Mouse (Mus musculus) kidney, embryonic 16.5 days (tissue): ENCODE results near the gene Pak1ip1. TPM values are rescaled to one million over a fixed set of nuclear protein-coding genes. Genes with fewer than 3 reads are reported as not detected.

Experiments
- ATAC-seq: fragments of 200-750 bp; cut with Nextera tagmentation; 2 replicates; pipeline ENCODE4 v1.8.0; 2017; ENCODE audit warnings: moderate TSS enrichment; ENCODE audit not compliant: low FRiP score, low TSS enrichment
- H3K27ac ChIP-seq: fragments of 300-500 bp; sonication (generic); 2 replicates; pipeline ENCODE4 v1.5.1; 2014; ENCODE audit warnings: low read length
- H3K27me3 ChIP-seq: fragments of 300-500 bp; sonication (generic); 2 replicates; pipeline ENCODE4 v1.6.1; 2014; ENCODE audit warnings: low read length, control low read depth, mixed read lengths; ENCODE audit not compliant: insufficient read depth
- H3K36me3 ChIP-seq: fragments of 300-500 bp; sonication (generic); 2 replicates; pipeline ENCODE4 v1.6.1; 2014; ENCODE audit warnings: low read length, control low read depth, mixed read lengths; ENCODE audit not compliant: insufficient read depth
- H3K4me1 ChIP-seq: fragments of 300-500 bp; sonication (generic); 2 replicates; pipeline ENCODE4 v1.6.1; 2014; ENCODE audit warnings: low read length, control low read depth, mixed read lengths; ENCODE audit not compliant: insufficient read depth
- H3K4me2 ChIP-seq: fragments of 300-500 bp; sonication (generic); replicated peaks from 2 replicates; pipeline ENCODE4 v1.6.1; 2014; ENCODE audit warnings: low read depth, low read length
- H3K4me3 ChIP-seq: fragments of 300-500 bp; sonication (generic); 2 replicates; pipeline ENCODE4 v1.5.1; 2014; ENCODE audit warnings: mild to moderate bottlenecking, low read length
- H3K9ac ChIP-seq: fragments of 300-500 bp; sonication (generic); replicated peaks from 2 replicates; pipeline ENCODE4 v1.6.1; 2014; ENCODE audit warnings: low read length
- H3K9me3 ChIP-seq: fragments of 300-500 bp; sonication (generic); 2 replicates; pipeline ENCODE4 v1.6.1; 2016; ENCODE audit warnings: low read length, control low read depth
- WGBS: fragments of 180-500 bp; shearing (Covaris S2); extraction: QIAGEN DNeasy Blood & Tissue Kit; methylation state at CpG from one replicate; pipeline ENCODE4 v1.1.7; 2014; 5-methylcytosine and 5-hydroxymethylcytosine counted together
- polyA plus RNA-seq: library from polyadenylated mRNA; unstranded; fragments of >200 nt; fragmentation: Nextera tagmentation; extraction: Ambion mirVana; gene quantifications from 2 replicates; pipeline ENCODE4 v1.2.1, GENCODE M21; 2015

The Pak1ip1 gene
- 68.5 and 69.2 TPM in 2 replicates for polyA plus RNA-seq

GRCm38 (mm10) chr13:41000926-41001639, at the start of gene Pak1ip1:
Gene Pak1ip1, plus strand, starts transcription at chr13:41001023.
- peak within 1 kb of the TSS; percentile 99 for H3K27ac ChIP-seq
- H3K36me3 ChIP-seq, result peaks cover 11% of the 10 kb centered on the region
- peak within 1 kb of the TSS; percentile 77 for H3K4me2 ChIP-seq
- no peaks in the 10 kb centered on the region for H3K9me3 ChIP-seq
- ATAC-seq, result peak; percentile 97
- under 1% methylated on average over 58 of the region's 58 CpGs for WGBS
- no peaks in the 10 kb centered on the region for H3K27me3 ChIP-seq
- H3K4me1 ChIP-seq, result peaks cover 16% of the 10 kb centered on the region; the same call in 1 of the 2 replicates
- peak within 1 kb of the TSS; percentile 86 for H3K4me3 ChIP-seq
- H3K9ac ChIP-seq, result peak within 1 kb of the TSS; percentile 90

- no peak for ATAC-seq
- H3K9ac ChIP-seq, result no peak overlapping the region
- H3K9me3 ChIP-seq, result no peaks in the 10 kb centered on the region
- H3K4me1 ChIP-seq, result no peaks in the 10 kb centered on the region
- 78% methylated on average over 10 of the region's 10 CpGs for WGBS
- H3K4me2 ChIP-seq, result no peak overlapping the region
- no peak overlapping the region for H3K27ac ChIP-seq
- no peaks in the 10 kb centered on the region for H3K27me3 ChIP-seq
- no peak overlapping the region for H3K4me3 ChIP-seq
- H3K36me3 ChIP-seq, result no peaks in the 10 kb centered on the region
These were observed 49.3 kb upstream of the Pak1ip1 start for GRCm38 (mm10) chr13:40951386-40951976.

- ATAC-seq, result no peak
These were observed 47.6 kb upstream of the Pak1ip1 start for GRCm38 (mm10) chr13:40953231-40953630.

GRCm38 (mm10) chr13:40955773-40956172, 45.0 kb upstream of the Pak1ip1 start:
- 90% methylated on average over 7 of the region's 7 CpGs for WGBS
- no peak overlapping the region for H3K4me2 ChIP-seq
- H3K27me3 ChIP-seq, result no peaks in the 10 kb centered on the region
- ATAC-seq, result no peak
- H3K27ac ChIP-seq, result no peak overlapping the region
- H3K4me3 ChIP-seq, result no peak overlapping the region
- H3K36me3 ChIP-seq, result peaks cover 4% of the 10 kb centered on the region; the same call in 1 of the 2 replicates
- no peaks in the 10 kb centered on the region for H3K9me3 ChIP-seq
- no peaks in the 10 kb centered on the region for H3K4me1 ChIP-seq
- H3K9ac ChIP-seq, result no peak overlapping the region

More at GRCm38 (mm10) chr13:40953231-40953630, 47.6 kb upstream of the Pak1ip1 start:
- Histone ChIP-seq H3K4me2 (no peak overlapping the region), H3K36me3 (peaks cover 2% of the 10 kb centered on the region; the same call in 1 of the 2 replicates), H3K4me3 (no peak overlapping the region), H3K27ac (no peak overlapping the region), H3K27me3 (no peaks in the 10 kb centered on the region), H3K4me1 (no peaks in the 10 kb centered on the region), H3K9me3 (no peaks in the 10 kb centered on the region), H3K9ac (no peak overlapping the region)
- WGBS, result 65% methylated on average over 6 of the region's 6 CpGs

- Histone ChIP-seq H3K36me3 (no peaks in the 10 kb centered on the region), H3K27ac (no peak overlapping the region), H3K4me1 (no peaks in the 10 kb centered on the region), H3K9ac (no peak overlapping the region), H3K9me3 (no peaks in the 10 kb centered on the region), H3K27me3 (no peaks in the 10 kb centered on the region), H3K4me2 (no peak overlapping the region), H3K4me3 (no peak overlapping the region)
- WGBS, result 92% methylated on average over 10 of the region's 10 CpGs
- ATAC-seq, result no peak
These were observed 33.2 kb upstream of the Pak1ip1 start for GRCm38 (mm10) chr13:40967609-40968008.

- no peak overlapping the region for H3K4me3 ChIP-seq
- no peak overlapping the region for H3K4me2 ChIP-seq
- no peaks in the 10 kb centered on the region for H3K9me3 ChIP-seq
- no peaks in the 10 kb centered on the region for H3K4me1 ChIP-seq
- ATAC-seq, result no peak
- H3K36me3 ChIP-seq, result no peaks in the 10 kb centered on the region
- no peak overlapping the region for H3K9ac ChIP-seq
- no peak overlapping the region for H3K27ac ChIP-seq
- WGBS, result 49% methylated on average over 5 of the region's 5 CpGs
- H3K27me3 ChIP-seq, result no peaks in the 10 kb centered on the region
These were observed 32.3 kb upstream of the Pak1ip1 start for GRCm38 (mm10) chr13:40968564-40968963.

GRCm38 (mm10) chr13:40969761-40970390, 30.9 kb upstream of the Pak1ip1 start:
- 85% methylated on average over 4 of the region's 4 CpGs for WGBS
- H3K36me3 ChIP-seq, result no peaks in the 10 kb centered on the region
- H3K27ac ChIP-seq, result no peak overlapping the region
- ATAC-seq, result no peak
- no peaks in the 10 kb centered on the region for H3K4me1 ChIP-seq
- H3K4me2 ChIP-seq, result no peak overlapping the region
- H3K9ac ChIP-seq, result no peak overlapping the region
- no peaks in the 10 kb centered on the region for H3K9me3 ChIP-seq
- no peak overlapping the region for H3K4me3 ChIP-seq
- no peaks in the 10 kb centered on the region for H3K27me3 ChIP-seq

- Histone ChIP-seq H3K36me3 (no peaks in the 10 kb centered on the region), H3K9me3 (no peaks in the 10 kb centered on the region), H3K4me2 (no peak overlapping the region), H3K27ac (no peak overlapping the region), H3K4me3 (no peak overlapping the region), H3K9ac (no peak overlapping the region), H3K4me1 (no peaks in the 10 kb centered on the region), H3K27me3 (no peaks in the 10 kb centered on the region)
- ATAC-seq, result no peak
- WGBS, result 83% methylated on average over 5 of the region's 5 CpGs
These were observed 29.6 kb upstream of the Pak1ip1 start for GRCm38 (mm10) chr13:40971261-40971660.

- no peak for ATAC-seq
- Histone ChIP-seq H3K9ac (no peak overlapping the region), H3K9me3 (no peaks in the 10 kb centered on the region), H3K4me3 (no peak overlapping the region), H3K4me2 (no peak overlapping the region), H3K4me1 (no peaks in the 10 kb centered on the region), H3K27ac (no peak overlapping the region), H3K27me3 (no peaks in the 10 kb centered on the region), H3K36me3 (no peaks in the 10 kb centered on the region)
- 84% methylated on average over 2 of the region's 2 CpGs for WGBS
These were observed 29.0 kb upstream of the Pak1ip1 start for GRCm38 (mm10) chr13:40971831-40972230.

GRCm38 (mm10) chr13:40972976-40973375, 27.8 kb upstream of the Pak1ip1 start:
- H3K9me3 ChIP-seq, result no peaks in the 10 kb centered on the region
- H3K4me3 ChIP-seq, result no peak overlapping the region
- H3K4me1 ChIP-seq, result no peaks in the 10 kb centered on the region
- WGBS, result 78% methylated on average over 5 of the region's 5 CpGs
- no peak overlapping the region for H3K27ac ChIP-seq
- H3K36me3 ChIP-seq, result no peaks in the 10 kb centered on the region
- H3K9ac ChIP-seq, result no peak overlapping the region
- ATAC-seq, result no peak
- H3K4me2 ChIP-seq, result no peak overlapping the region
- no peaks in the 10 kb centered on the region for H3K27me3 ChIP-seq
